Mouse (Mus musculus): ENCODE results near the gene Rnf167. TPM values are rescaled to one million over a fixed set of nuclear protein-coding genes. Genes with fewer than 3 reads are reported as not detected.
A peak's percentile ranks its signal among the peaks of the same experiment; 100 is the strongest.

Rnf167 gene
- polyA plus RNA-seq (2016; fragmentation: Nextera tagmentation; extraction: Ambion mirVana) = 91.0 and 101 TPM in 2 replicates

GRCm38 (mm10) chr11:70646691-70647650 is at the start of gene Rnf167, which contains the start of gene Slc25a11:
Rnf167 (plus strand) TSS chr11:70647235.
Slc25a11 (minus strand) TSS chr11:70647479.
- Histone ChIP-seq H3K27ac (peak within 1 kb of the TSS; percentile 88), H3K9me3 (no peaks in the 10 kb centered on the region), H3K4me2 (replicated peaks) (peak within 1 kb of the TSS; percentile 99), H3K4me1 (peaks cover 41% of the 10 kb centered on the region), H3K9ac (peak within 1 kb of the TSS; percentile 86), H3K36me3 (peaks cover 56% of the 10 kb centered on the region), H3K4me3 (peak within 1 kb of the TSS; percentile 70), H3K27me3 (replicated peaks) (no peaks in the 10 kb centered on the region)
- peak; percentile 86 for ATAC-seq (ENCODE audit: low FRiP score, low read depth)
- WGBS = under 1% methylated on average over 63 of the region's 63 CpGs

GRCm38 (mm10) chr11:70597301-70597700 is 49.7 kb upstream of the Rnf167 start:
- no peak for ATAC-seq (ENCODE audit: low FRiP score, low read depth)
- Histone ChIP-seq H3K27me3 (replicated peaks) (no peaks in the 10 kb centered on the region), H3K4me1 (peaks cover 9% of the 10 kb centered on the region; the same call in 1 of the 2 replicates), H3K9ac (no peak overlapping the region), H3K9me3 (no peaks in the 10 kb centered on the region), H3K4me2 (replicated peaks) (no peak overlapping the region), H3K27ac (no peak overlapping the region), H3K4me3 (no peak overlapping the region), H3K36me3 (peaks cover 29% of the 10 kb centered on the region)
- 89% methylated on average over 6 of the region's 6 CpGs for WGBS

GRCm38 (mm10) chr11:70598451-70598953 is 48.5 kb upstream of the Rnf167 start:
- H3K4me3 ChIP-seq = no peak overlapping the region
- no peaks in the 10 kb centered on the region for H3K9me3 ChIP-seq
- no peak overlapping the region for H3K9ac ChIP-seq
- H3K27me3 ChIP-seq (replicated peaks) = no peaks in the 10 kb centered on the region
- H3K27ac ChIP-seq = no peak overlapping the region
- H3K36me3 ChIP-seq = peaks cover 29% of the 10 kb centered on the region
- H3K4me2 ChIP-seq (replicated peaks) = no peak overlapping the region
- ATAC-seq (ENCODE audit: low FRiP score, low read depth) = no peak
- H3K4me1 ChIP-seq = peaks cover 9% of the 10 kb centered on the region; the same call in 1 of the 2 replicates
- WGBS = 92% methylated on average over 9 of the region's 9 CpGs

DNA sequence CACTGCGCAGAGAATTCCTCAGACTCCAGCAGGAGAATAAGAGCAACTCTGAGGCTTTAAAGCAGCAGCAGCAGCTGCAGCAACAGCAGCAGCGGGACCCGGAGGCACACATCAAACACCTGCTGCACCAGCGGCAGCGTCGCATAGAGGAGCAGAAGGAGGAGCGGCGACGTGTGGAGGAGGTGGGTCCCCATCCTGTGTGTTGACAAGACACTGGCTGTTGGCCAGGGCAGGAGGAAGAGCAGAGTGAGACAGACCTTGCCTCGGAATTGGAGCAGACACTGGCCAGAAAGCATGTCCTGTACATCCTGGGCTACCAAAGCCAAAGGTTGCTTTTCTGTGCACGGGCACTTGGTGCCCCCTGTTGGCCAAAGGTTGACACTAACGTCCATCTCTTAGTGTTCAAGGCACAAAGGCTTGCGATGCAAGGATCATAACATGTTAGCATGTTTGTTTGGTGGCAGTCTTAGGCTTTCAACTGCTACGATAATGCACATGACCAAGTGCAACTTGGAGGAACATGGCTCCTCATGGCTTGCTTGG is 41.9 kb upstream of the Rnf167 start:
- Histone ChIP-seq H3K36me3 (peaks cover 76% of the 10 kb centered on the region), H3K27me3 (replicated peaks) (no peaks in the 10 kb centered on the region), H3K4me3 (no peak overlapping the region), H3K27ac (no peak overlapping the region), H3K9me3 (no peaks in the 10 kb centered on the region), H3K4me2 (replicated peaks) (no peak overlapping the region), H3K9ac (no peak overlapping the region), H3K4me1 (0 out of 2 replicates have a peak, but pooled peaks cover 2% of the 10 kb centered on the region)
- WGBS = 72% methylated on average over 14 of the region's 14 CpGs
- ATAC-seq (ENCODE audit: low FRiP score, low read depth) = no peak

- Histone ChIP-seq H3K36me3 (peaks cover 86% of the 10 kb centered on the region), H3K9ac (no peak overlapping the region), H3K27ac (no peak overlapping the region), H3K4me1 (0 out of 2 replicates have a peak, but pooled peaks cover 2% of the 10 kb centered on the region), H3K4me3 (no peak overlapping the region), H3K27me3 (replicated peaks) (no peaks in the 10 kb centered on the region), H3K4me2 (replicated peaks) (no peak overlapping the region), H3K9me3 (no peaks in the 10 kb centered on the region)
- ATAC-seq (ENCODE audit: low FRiP score, low read depth) = no peak
- 80% methylated on average over 12 of the region's 12 CpGs for WGBS
Observed at GRCm38 (mm10) chr11:70606717-70607116, 40.3 kb upstream of the Rnf167 start.

DNA sequence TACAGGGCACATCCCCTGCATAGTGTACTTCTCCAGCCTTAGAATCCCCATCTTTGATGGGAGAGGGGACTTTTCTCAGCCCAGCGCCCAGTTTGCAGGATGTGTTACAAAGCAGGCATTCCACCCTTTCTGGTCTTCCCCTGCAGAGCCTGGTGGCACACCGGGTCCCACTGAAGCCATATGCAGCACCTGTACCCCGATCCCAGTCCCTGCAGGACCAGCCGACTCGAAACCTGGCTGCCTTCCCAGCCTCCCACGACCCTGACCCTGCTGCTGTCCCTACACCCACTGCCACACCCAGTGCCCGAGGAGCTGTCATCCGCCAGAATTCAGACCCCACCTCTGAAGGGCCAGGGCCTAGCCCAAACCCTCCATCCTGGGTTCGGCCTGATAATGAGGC is 39.4 kb upstream of the Rnf167 start:
- 0 out of 2 replicates have a peak, but pooled peaks cover 2% of the 10 kb centered on the region for H3K4me1 ChIP-seq
- no peak overlapping the region for H3K4me3 ChIP-seq
- H3K9me3 ChIP-seq = no peaks in the 10 kb centered on the region
- no peak overlapping the region for H3K4me2 ChIP-seq (replicated peaks)
- WGBS = 93% methylated on average over 9 of the region's 9 CpGs
- ATAC-seq (ENCODE audit: low FRiP score, low read depth) = no peak
- no peaks in the 10 kb centered on the region for H3K27me3 ChIP-seq (replicated peaks)
- no peak overlapping the region for H3K27ac ChIP-seq
- no peak overlapping the region for H3K9ac ChIP-seq
- H3K36me3 ChIP-seq = peaks cover 86% of the 10 kb centered on the region

- 91% methylated on average over 26 of the region's 26 CpGs for WGBS
- Histone ChIP-seq H3K9ac (no peak overlapping the region), H3K27ac (no peak overlapping the region), H3K27me3 (replicated peaks) (no peaks in the 10 kb centered on the region), H3K4me3 (no peak overlapping the region), H3K4me1 (0 out of 2 replicates have a peak, but pooled peaks cover 2% of the 10 kb centered on the region), H3K36me3 (peaks cover 95% of the 10 kb centered on the region), H3K4me2 (replicated peaks) (no peak overlapping the region), H3K9me3 (no peaks in the 10 kb centered on the region)
- ATAC-seq (ENCODE audit: low FRiP score, low read depth) = no peak
Observed at GRCm38 (mm10) chr11:70608381-70609066, 38.5 kb upstream of the Rnf167 start.

DNA sequence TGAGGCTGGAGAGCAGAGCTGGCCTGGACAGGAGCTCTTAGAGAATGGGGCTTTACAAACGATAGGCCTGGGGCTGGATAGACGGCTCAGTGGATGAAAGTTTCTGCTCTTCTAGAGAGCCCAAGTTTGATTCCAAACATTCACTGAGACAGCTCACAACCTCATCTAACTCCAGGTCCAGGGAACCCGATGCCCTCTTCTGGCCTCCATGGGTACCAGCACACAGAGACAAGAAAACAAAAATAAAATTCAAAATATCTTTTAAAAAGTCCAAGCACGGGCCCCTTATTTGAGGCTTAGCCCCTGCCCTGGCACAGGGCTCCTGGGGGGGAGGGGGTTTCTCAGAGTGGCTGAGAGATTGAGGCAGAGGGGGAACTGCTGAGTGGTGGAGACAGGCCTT is 36.3 kb upstream of the Rnf167 start:
- Histone ChIP-seq H3K36me3 (peaks cover 75% of the 10 kb centered on the region), H3K9me3 (no peaks in the 10 kb centered on the region), H3K4me1 (peaks cover 8% of the 10 kb centered on the region), H3K4me2 (replicated peaks) (no peak overlapping the region), H3K9ac (no peak overlapping the region), H3K27ac (no peak overlapping the region), H3K4me3 (no peak overlapping the region), H3K27me3 (replicated peaks) (peaks cover 7% of the 10 kb centered on the region; the same call in 1 of the 2 replicates)
- ATAC-seq (ENCODE audit: low FRiP score, low read depth) = no peak
- WGBS = 86% methylated on average over 4 of the region's 4 CpGs

DNA sequence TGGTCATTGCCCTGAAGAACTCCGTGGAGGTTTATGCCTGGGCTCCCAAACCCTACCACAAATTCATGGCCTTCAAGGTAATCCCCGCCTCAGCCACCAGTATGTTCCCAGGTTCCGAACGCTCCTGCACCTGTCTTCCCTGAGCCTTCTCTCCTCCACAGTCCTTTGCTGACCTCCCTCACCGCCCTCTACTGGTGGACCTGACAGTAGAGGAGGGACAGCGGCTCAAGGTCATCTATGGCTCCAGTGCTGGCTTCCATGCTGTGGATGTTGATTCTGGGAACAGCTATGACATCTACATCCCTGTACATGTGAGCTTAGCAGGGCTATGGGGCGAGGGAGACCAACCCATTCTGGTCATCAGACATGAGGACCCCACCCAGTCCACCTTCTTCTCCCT is 34.5 kb upstream of the Rnf167 start:
- ATAC-seq (ENCODE audit: low FRiP score, low read depth) = no peak
- Histone ChIP-seq H3K4me1 (peaks cover 7% of the 10 kb centered on the region), H3K4me3 (no peak overlapping the region), H3K9ac (no peak overlapping the region), H3K27me3 (replicated peaks) (peaks cover 13% of the 10 kb centered on the region; the same call in 1 of the 2 replicates), H3K27ac (no peak overlapping the region), H3K36me3 (peaks cover 57% of the 10 kb centered on the region), H3K9me3 (no peaks in the 10 kb centered on the region), H3K4me2 (replicated peaks) (no peak overlapping the region)
- WGBS = 82% methylated on average over 7 of the region's 7 CpGs

GRCm38 (mm10) chr11:70615074-70615473 is 32.0 kb upstream of the Rnf167 start:
- peaks cover 13% of the 10 kb centered on the region; the same call in 1 of the 2 replicates for H3K27me3 ChIP-seq (replicated peaks)
- 3% methylated on average over 17 of the region's 17 CpGs for WGBS

DNA sequence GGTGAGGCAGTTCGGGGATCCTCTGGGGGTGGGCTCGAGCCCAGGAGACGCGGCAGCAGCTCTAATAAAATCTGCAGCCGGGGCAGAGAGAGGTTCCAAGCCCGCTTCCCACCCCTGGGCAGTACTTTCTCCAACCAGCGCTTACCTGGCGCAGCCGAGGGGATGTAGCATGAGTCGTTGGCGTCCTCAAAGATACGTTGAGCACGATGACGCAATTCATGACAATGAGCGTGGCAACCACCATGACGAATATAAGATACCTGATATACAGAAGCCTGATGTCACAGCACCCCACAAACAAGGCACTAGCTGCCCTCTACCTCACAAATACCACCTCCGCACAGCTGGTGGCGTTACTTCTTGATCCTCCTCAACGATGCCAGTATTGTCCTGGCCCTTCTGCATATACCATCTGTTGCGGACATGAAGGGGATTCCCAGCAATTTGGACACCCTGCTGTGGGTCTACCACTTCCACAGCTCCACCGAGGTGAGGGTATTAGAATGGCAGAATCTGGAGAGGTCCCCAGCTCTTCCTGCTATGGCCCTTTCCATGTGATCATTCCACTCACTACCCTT is 31.4 kb upstream of the Rnf167 start, which contains the start of gene 4930544D05Rik:
Gene 4930544D05Rik (plus strand): TSS at position 333 of the 578 bp plus-strand sequence.
- WGBS = 15% methylated on average over 21 of the region's 21 CpGs
- no peak for ATAC-seq (ENCODE audit: low FRiP score, low read depth)
- Histone ChIP-seq H3K4me2 (replicated peaks) (peak within 1 kb of the TSS; percentile 58), H3K9me3 (no peaks in the 10 kb centered on the region), H3K4me3 (peak within 1 kb of the TSS; percentile 8; the same call in 1 of the 2 replicates), H3K9ac (0 out of 2 replicates have a peak within 1 kb of the TSS, but pooled peaks have one; percentile 29), H3K4me1 (peaks cover 7% of the 10 kb centered on the region), H3K36me3 (peaks cover 26% of the 10 kb centered on the region), H3K27me3 (replicated peaks) (peaks cover 13% of the 10 kb centered on the region; the same call in 1 of the 2 replicates), H3K27ac (no peak within 1 kb of the TSS)

More at GRCm38 (mm10) chr11:70615074-70615473, 32.0 kb upstream of the Rnf167 start:
- peaks cover 32% of the 10 kb centered on the region for H3K36me3 ChIP-seq
- peak; percentile 50; the same call in 1 of the 2 replicates for ATAC-seq (ENCODE audit: low FRiP score, low read depth)
- no peaks in the 10 kb centered on the region for H3K9me3 ChIP-seq
- 0 out of 2 replicates have a peak overlapping the region, but pooled peaks have one; percentile 29 for H3K9ac ChIP-seq
- H3K4me2 ChIP-seq (replicated peaks) = peak overlapping the region; percentile 58
- peaks cover 7% of the 10 kb centered on the region for H3K4me1 ChIP-seq
- no peak overlapping the region for H3K27ac ChIP-seq
- peak overlapping the region; percentile 8; the same call in 1 of the 2 replicates for H3K4me3 ChIP-seq

Measured in neural tube, embryonic 12.5 days (tissue).